Mouse (Mus musculus) ES-Bruce4 (cell line): Measurements from ENCODE around the gene Fam117a.

Experiments used
- EP300 ChIP-seq: IDR thresholded peaks from 2 replicates; pipeline ENCODE4 v1.6.1; 2011; ENCODE audit warnings: low read depth, low read length; ENCODE audit not compliant: insufficient read depth
- POLR2A ChIP-seq: IDR thresholded peaks from one replicate; pipeline ENCODE4 v1.8.1; 2011; ENCODE audit warnings: low read length; ENCODE audit not compliant: insufficient read depth

DNA sequence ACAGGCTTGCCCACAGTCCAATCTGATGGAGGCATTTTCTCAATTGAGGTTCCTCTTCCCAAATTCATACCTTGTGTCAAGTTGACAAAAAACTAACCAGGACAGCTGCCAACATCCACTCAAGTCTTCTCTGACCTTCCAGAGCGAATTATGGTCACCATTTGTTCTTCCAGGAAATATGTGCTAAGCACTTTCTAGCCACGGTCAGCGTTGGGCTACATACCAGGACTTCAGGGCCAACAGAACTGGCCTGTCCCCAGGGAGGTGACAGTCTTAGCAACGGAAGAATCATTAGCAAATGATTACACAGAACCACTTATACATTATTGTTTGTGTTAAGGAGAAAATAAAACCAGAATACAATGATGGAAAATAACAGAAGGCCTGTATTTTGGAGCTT is 69.0 kb downstream of the Fam117a start:
- no peak for TF ChIP-seq POLR2A
- no peak for TF ChIP-seq EP300
